Mouse (Mus musculus): ENCODE measurements around the gene Ar. TPM values are rescaled to one million over a fixed set of nuclear protein-coding genes. Genes with fewer than 3 reads are reported as not detected.

Ar gene
- polyA plus RNA-seq, 1 experiment from 2014 or later, result 0.03 TPM

DNA sequence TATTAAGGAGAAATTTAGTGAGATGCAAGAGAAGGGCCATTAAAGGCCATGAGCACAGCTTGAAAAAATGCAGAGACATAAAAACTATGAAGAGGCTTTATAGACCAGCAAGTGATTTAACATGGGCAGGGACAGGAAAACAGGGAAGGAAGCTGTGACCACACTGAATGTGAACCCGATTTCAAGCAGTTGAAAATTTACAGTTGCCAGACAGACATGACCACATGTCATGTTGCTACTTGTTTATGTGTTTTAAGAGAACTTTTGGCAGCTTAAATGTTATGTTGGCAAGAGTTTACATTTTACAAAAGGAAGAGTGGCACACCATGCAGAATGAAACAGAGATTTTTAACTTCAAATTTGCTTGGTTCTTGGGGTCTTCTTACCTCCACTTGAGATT is 143.2 kb downstream of the Ar start:
- DNase-seq (ENCODE audit: low spot score), result no peak
- Histone ChIP-seq H3K4me1 (replicated peaks) (no peaks in the 10 kb centered on the region), H3K27ac (no peak overlapping the region), H3K27me3 (ENCODE audit: insufficient read depth, poor library complexity, severe bottlenecking) (no peaks in the 10 kb centered on the region), H3K36me3 (no peaks in the 10 kb centered on the region), H3K9me3 (no peaks in the 10 kb centered on the region), H3K4me3 (no peak overlapping the region)
- 86% methylated on average over 1 of the region's 1 CpGs for WGBS

- Histone ChIP-seq H3K27me3 (ENCODE audit: insufficient read depth, poor library complexity, severe bottlenecking) (0 out of 2 replicates have a peak, but pooled peaks cover 3% of the 10 kb centered on the region), H3K27ac (no peak overlapping the region), H3K4me3 (no peak overlapping the region), H3K4me1 (replicated peaks) (no peaks in the 10 kb centered on the region), H3K9me3 (no peaks in the 10 kb centered on the region), H3K36me3 (no peaks in the 10 kb centered on the region)
- 48% methylated on average over 4 of the region's 4 CpGs for WGBS
- DNase-seq (ENCODE audit: low spot score), result peak; percentile 3
Measured at GRCm38 (mm10) chrX:98300685-98301084, 152.1 kb downstream of the Ar start.

GRCm38 (mm10) chrX:98301924-98302323 is 153.4 kb downstream of the Ar start:
- Histone ChIP-seq H3K27me3 (ENCODE audit: insufficient read depth, poor library complexity, severe bottlenecking) (0 out of 2 replicates have a peak, but pooled peaks cover 3% of the 10 kb centered on the region), H3K9me3 (no peaks in the 10 kb centered on the region), H3K4me1 (replicated peaks) (no peaks in the 10 kb centered on the region), H3K36me3 (no peaks in the 10 kb centered on the region), H3K27ac (no peak overlapping the region), H3K4me3 (no peak overlapping the region)
- 78% methylated on average over 2 of the region's 2 CpGs for WGBS
- no peak for DNase-seq (ENCODE audit: low spot score)

- Histone ChIP-seq H3K27me3 (ENCODE audit: insufficient read depth, poor library complexity, severe bottlenecking) (peaks cover 5% of the 10 kb centered on the region), H3K27ac (no peak overlapping the region), H3K9me3 (no peaks in the 10 kb centered on the region), H3K4me1 (replicated peaks) (no peaks in the 10 kb centered on the region), H3K36me3 (no peaks in the 10 kb centered on the region), H3K4me3 (no peak overlapping the region)
- WGBS, result 87% methylated on average over 3 of the region's 3 CpGs
- DNase-seq (ENCODE audit: low spot score), result no peak
Measured at GRCm38 (mm10) chrX:98315961-98316360, 167.4 kb downstream of the Ar start.

GRCm38 (mm10) chrX:98317483-98317882 is 168.9 kb downstream of the Ar start:
- Histone ChIP-seq H3K27me3 (ENCODE audit: insufficient read depth, poor library complexity, severe bottlenecking) (peaks cover 5% of the 10 kb centered on the region), H3K4me3 (no peak overlapping the region), H3K4me1 (replicated peaks) (no peaks in the 10 kb centered on the region), H3K36me3 (no peaks in the 10 kb centered on the region), H3K27ac (no peak overlapping the region), H3K9me3 (no peaks in the 10 kb centered on the region)
- DNase-seq (ENCODE audit: low spot score), result no peak

GRCm38 (mm10) chrX:98323105-98323504 is 174.5 kb downstream of the Ar start:
- H3K36me3 ChIP-seq, result no peaks in the 10 kb centered on the region
- 86% methylated on average over 2 of the region's 2 CpGs for WGBS
- H3K4me3 ChIP-seq, result no peak overlapping the region
- no peak for DNase-seq (ENCODE audit: low spot score)
- no peaks in the 10 kb centered on the region for H3K4me1 ChIP-seq (replicated peaks)
- H3K27me3 ChIP-seq (ENCODE audit: insufficient read depth, poor library complexity, severe bottlenecking), result peaks cover 5% of the 10 kb centered on the region
- H3K27ac ChIP-seq, result no peak overlapping the region
- no peaks in the 10 kb centered on the region for H3K9me3 ChIP-seq

DNA sequence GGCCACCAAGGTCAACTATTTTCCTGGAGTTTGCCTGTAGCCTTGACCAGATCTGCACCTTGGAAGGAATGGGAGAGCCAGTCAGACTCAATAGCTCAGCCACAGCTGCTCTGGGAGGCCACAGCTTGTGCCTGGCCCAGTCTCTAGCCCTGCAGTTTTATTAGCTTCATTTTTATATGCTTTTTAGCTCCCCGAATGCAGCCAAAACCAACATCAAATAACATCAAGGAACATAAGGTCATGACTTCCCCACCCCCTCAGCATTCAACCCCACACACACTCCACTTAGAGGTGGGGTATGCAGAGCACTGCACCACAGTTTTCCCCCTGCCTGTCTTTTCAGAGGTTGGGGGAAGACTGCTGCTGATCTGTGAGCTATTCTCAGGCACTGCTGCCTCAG is 198.9 kb downstream of the Ar start:
- no peaks in the 10 kb centered on the region for H3K9me3 ChIP-seq
- no peaks in the 10 kb centered on the region for H3K36me3 ChIP-seq
- 56% methylated on average over 1 of the region's 1 CpGs for WGBS
- DNase-seq (ENCODE audit: low spot score), result no peak
- H3K4me1 ChIP-seq (replicated peaks), result no peaks in the 10 kb centered on the region
- no peak overlapping the region for H3K27ac ChIP-seq
- no peak overlapping the region for H3K4me3 ChIP-seq
- no peaks in the 10 kb centered on the region; the same call in 1 of the 2 replicates for H3K27me3 ChIP-seq (ENCODE audit: insufficient read depth, poor library complexity, severe bottlenecking)

DNA sequence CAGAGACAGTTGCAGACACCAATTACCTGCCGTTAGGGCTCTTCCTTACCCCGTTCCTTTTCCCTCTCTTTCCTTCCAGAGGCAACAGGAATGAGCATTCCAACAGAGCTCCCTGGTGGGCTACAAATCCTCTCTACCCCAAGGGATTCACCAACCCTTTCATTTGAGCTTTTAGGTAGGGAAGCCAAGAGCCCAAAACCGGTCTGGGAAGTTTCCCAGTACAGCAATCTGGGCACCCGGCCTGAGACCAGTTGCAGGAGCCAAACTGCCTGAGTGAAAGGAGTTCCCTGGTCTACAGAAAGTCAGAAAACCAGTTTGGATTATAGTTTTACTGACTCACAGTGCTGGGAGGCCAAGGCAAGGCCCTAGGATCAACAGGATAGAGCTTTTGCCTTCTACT is 199.5 kb downstream of the Ar start:
- H3K4me3 ChIP-seq, result no peak overlapping the region
- H3K9me3 ChIP-seq, result no peaks in the 10 kb centered on the region
- H3K27me3 ChIP-seq (ENCODE audit: insufficient read depth, poor library complexity, severe bottlenecking), result no peaks in the 10 kb centered on the region; the same call in 1 of the 2 replicates
- WGBS, result 44% methylated on average over 4 of the region's 4 CpGs
- no peak for DNase-seq (ENCODE audit: low spot score)
- H3K27ac ChIP-seq, result no peak overlapping the region
- no peaks in the 10 kb centered on the region for H3K4me1 ChIP-seq (replicated peaks)
- no peaks in the 10 kb centered on the region for H3K36me3 ChIP-seq
